Mouse (Mus musculus) heart, embryonic 11.5 days (tissue): ENCODE measurements around the gene Mex3a. TPM values are rescaled to one million over a fixed set of nuclear protein-coding genes. Genes with fewer than 3 reads are reported as not detected.

Experiments
- ATAC-seq: fragments of 200-750 bp; cut with Nextera tagmentation; replicated peaks from 2 replicates; pipeline ENCODE4 v1.8.0; 2017; ENCODE audit warnings: moderate library complexity; ENCODE audit not compliant: insufficient number of reproducible peaks, low FRiP score, low TSS enrichment
- H3K27ac ChIP-seq: fragments of 300-500 bp; sonication (generic); 2 replicates; pipeline ENCODE4 v1.5.1; 2014; ENCODE audit warnings: mild to moderate bottlenecking, low read depth, low read length
- H3K27me3 ChIP-seq: fragments of 300-500 bp; sonication (generic); 2 replicates; pipeline ENCODE4 v1.6.1; 2014; ENCODE audit warnings: mild to moderate bottlenecking, low read length, mixed read lengths; ENCODE audit not compliant: control insufficient read depth, insufficient read depth
- H3K36me3 ChIP-seq: fragments of 300-500 bp; sonication (generic); 2 replicates; pipeline ENCODE4 v1.6.1; 2014; ENCODE audit warnings: mild to moderate bottlenecking, low read length, moderate library complexity, mixed read lengths; ENCODE audit not compliant: control insufficient read depth, insufficient read depth
- H3K4me1 ChIP-seq: fragments of 300-500 bp; sonication (generic); 2 replicates; pipeline ENCODE4 v1.6.1; 2014; ENCODE audit warnings: low read length; ENCODE audit not compliant: control insufficient read depth, insufficient read depth
- H3K4me2 ChIP-seq: fragments of 300-500 bp; sonication (generic); 2 replicates; pipeline ENCODE4 v1.6.1; 2014; ENCODE audit warnings: mild to moderate bottlenecking, moderate library complexity
- H3K4me3 ChIP-seq: fragments of 300-500 bp; sonication (generic); 2 replicates; pipeline ENCODE4 v1.5.1; 2014; ENCODE audit warnings: low read depth, low read length
- H3K9ac ChIP-seq: fragments of 300-500 bp; sonication (generic); 2 replicates; pipeline ENCODE4 v1.6.1; 2014; ENCODE audit warnings: mild to moderate bottlenecking, low read depth, low read length, moderate library complexity
- H3K9me3 ChIP-seq: fragments of 300-500 bp; sonication (generic); replicated peaks from 2 replicates; pipeline ENCODE4 v1.6.1; 2016; ENCODE audit warnings: low read length; ENCODE audit not compliant: control insufficient read depth
- WGBS: fragments of 180-500 bp; shearing (Covaris S2); extraction: QIAGEN DNeasy Blood & Tissue Kit; methylation state at CpG from one replicate; pipeline ENCODE4 v1.1.7; 2014; ENCODE audit not compliant: insufficient replicate concordance; 5-methylcytosine and 5-hydroxymethylcytosine counted together
- polyA plus RNA-seq: library from polyadenylated mRNA; unstranded; fragments of >200 nt; fragmentation: Nextera tagmentation; extraction: Ambion mirVana; gene quantifications from 2 replicates; pipeline ENCODE4 v1.2.1, GENCODE M21; 2014

The Mex3a gene
- polyA plus RNA-seq, 1 experiment from 2014 or later, result 16.9 TPM

- peak overlapping the region; percentile 85 for H3K4me2 ChIP-seq
- no peaks in the 10 kb centered on the region for H3K27me3 ChIP-seq
- no peaks in the 10 kb centered on the region for H3K9me3 ChIP-seq
- WGBS, result 33% methylated on average over 3 of the region's 3 CpGs
- H3K9ac ChIP-seq, result peak overlapping the region; percentile 98
- peak overlapping the region; percentile 70 for H3K4me3 ChIP-seq
- peaks cover 57% of the 10 kb centered on the region for H3K4me1 ChIP-seq
- ATAC-seq, result no peak
- H3K36me3 ChIP-seq, result peaks cover 21% of the 10 kb centered on the region
- no peak overlapping the region for H3K27ac ChIP-seq
These were observed 2.8 kb downstream of the Mex3a start for GRCm38 (mm10) chr3:88535005-88535404.

GRCm38 (mm10) chr3:88535527-88535926 is 3.3 kb downstream of the Mex3a start:
- Histone ChIP-seq H3K27me3 (no peaks in the 10 kb centered on the region), H3K9me3 (no peaks in the 10 kb centered on the region), H3K4me1 (peaks cover 55% of the 10 kb centered on the region), H3K9ac (peak overlapping the region; percentile 98; the same call in 1 of the 2 replicates), H3K27ac (no peak overlapping the region), H3K36me3 (peaks cover 24% of the 10 kb centered on the region), H3K4me2 (peak overlapping the region; percentile 85), H3K4me3 (peak overlapping the region; percentile 70)
- WGBS, result 65% methylated on average over 4 of the region's 4 CpGs
- no peak for ATAC-seq

- Histone ChIP-seq H3K4me1 (peaks cover 53% of the 10 kb centered on the region), H3K9me3 (no peaks in the 10 kb centered on the region), H3K9ac (peak overlapping the region; percentile 60), H3K27ac (peak overlapping the region; percentile 12), H3K27me3 (no peaks in the 10 kb centered on the region), H3K36me3 (peaks cover 24% of the 10 kb centered on the region), H3K4me2 (peak overlapping the region; percentile 85), H3K4me3 (peak overlapping the region; percentile 70)
- 4% methylated on average over 64 of the region's 64 CpGs for WGBS
- ATAC-seq, result peak; percentile 40
These were observed 4.1 kb downstream of the Mex3a start for GRCm38 (mm10) chr3:88536103-88536930.

GRCm38 (mm10) chr3:88537146-88537545 is 5.0 kb downstream of the Mex3a start:
- peaks cover 24% of the 10 kb centered on the region for H3K36me3 ChIP-seq
- ATAC-seq, result no peak
- H3K27me3 ChIP-seq, result no peaks in the 10 kb centered on the region
- peak overlapping the region; percentile 56; the same call in 1 of the 2 replicates for H3K9ac ChIP-seq
- H3K4me2 ChIP-seq, result peak overlapping the region; percentile 85
- peak overlapping the region; percentile 12; the same call in 1 of the 2 replicates for H3K27ac ChIP-seq
- H3K9me3 ChIP-seq, result no peaks in the 10 kb centered on the region
- WGBS, result 65% methylated on average over 6 of the region's 6 CpGs
- H3K4me3 ChIP-seq, result peak overlapping the region; percentile 70
- H3K4me1 ChIP-seq, result peaks cover 53% of the 10 kb centered on the region

- peaks cover 24% of the 10 kb centered on the region for H3K36me3 ChIP-seq
- H3K9ac ChIP-seq, result no peak overlapping the region
- H3K4me1 ChIP-seq, result peaks cover 50% of the 10 kb centered on the region
These were observed 6.3 kb downstream of the Mex3a start for GRCm38 (mm10) chr3:88538271-88539145.

GRCm38 (mm10) chr3:88539397-88539796 is 7.2 kb downstream of the Mex3a start:
- Histone ChIP-seq H3K27me3 (no peaks in the 10 kb centered on the region), H3K27ac (no peak overlapping the region), H3K9me3 (no peaks in the 10 kb centered on the region), H3K4me2 (no peak overlapping the region), H3K9ac (no peak overlapping the region), H3K4me3 (no peak overlapping the region), H3K36me3 (peaks cover 24% of the 10 kb centered on the region), H3K4me1 (peaks cover 41% of the 10 kb centered on the region)
- WGBS, result 19% methylated on average over 3 of the region's 3 CpGs
- no peak for ATAC-seq

More at GRCm38 (mm10) chr3:88538271-88539145, 6.3 kb downstream of the Mex3a start:
- H3K27me3 ChIP-seq, result no peaks in the 10 kb centered on the region
- no peaks in the 10 kb centered on the region for H3K9me3 ChIP-seq
- 0 out of 2 replicates have a peak overlapping the region, but pooled peaks have one; percentile 6 for H3K4me2 ChIP-seq
- H3K4me3 ChIP-seq, result no peak overlapping the region
- 42% methylated on average over 9 of the region's 9 CpGs for WGBS
- no peak overlapping the region for H3K27ac ChIP-seq
- ATAC-seq, result no peak

- 46% methylated on average over 5 of the region's 5 CpGs for WGBS
- Histone ChIP-seq H3K27me3 (no peaks in the 10 kb centered on the region), H3K9ac (no peak overlapping the region), H3K4me1 (peaks cover 34% of the 10 kb centered on the region), H3K4me2 (no peak overlapping the region), H3K9me3 (no peaks in the 10 kb centered on the region), H3K4me3 (no peak overlapping the region), H3K36me3 (peaks cover 24% of the 10 kb centered on the region), H3K27ac (0 out of 2 replicates have a peak overlapping the region, but pooled peaks have one; percentile 24)
- ATAC-seq, result no peak
These were observed 7.9 kb downstream of the Mex3a start for GRCm38 (mm10) chr3:88540085-88540484.

- no peaks in the 10 kb centered on the region for H3K9me3 ChIP-seq
- no peak overlapping the region for H3K9ac ChIP-seq
- H3K27me3 ChIP-seq, result no peaks in the 10 kb centered on the region
- 73% methylated on average over 7 of the region's 7 CpGs for WGBS
- peaks cover 17% of the 10 kb centered on the region for H3K4me1 ChIP-seq
- no peak overlapping the region for H3K4me2 ChIP-seq
- no peak overlapping the region for H3K27ac ChIP-seq
- no peak overlapping the region for H3K4me3 ChIP-seq
- peaks cover 22% of the 10 kb centered on the region for H3K36me3 ChIP-seq
- no peak; the same call in 1 of the 2 replicates for ATAC-seq
These were observed 9.6 kb downstream of the Mex3a start for GRCm38 (mm10) chr3:88541622-88542401.
